Mouse (Mus musculus): ENCODE measurements around the gene Minos1.

Minos1 gene

DNA sequence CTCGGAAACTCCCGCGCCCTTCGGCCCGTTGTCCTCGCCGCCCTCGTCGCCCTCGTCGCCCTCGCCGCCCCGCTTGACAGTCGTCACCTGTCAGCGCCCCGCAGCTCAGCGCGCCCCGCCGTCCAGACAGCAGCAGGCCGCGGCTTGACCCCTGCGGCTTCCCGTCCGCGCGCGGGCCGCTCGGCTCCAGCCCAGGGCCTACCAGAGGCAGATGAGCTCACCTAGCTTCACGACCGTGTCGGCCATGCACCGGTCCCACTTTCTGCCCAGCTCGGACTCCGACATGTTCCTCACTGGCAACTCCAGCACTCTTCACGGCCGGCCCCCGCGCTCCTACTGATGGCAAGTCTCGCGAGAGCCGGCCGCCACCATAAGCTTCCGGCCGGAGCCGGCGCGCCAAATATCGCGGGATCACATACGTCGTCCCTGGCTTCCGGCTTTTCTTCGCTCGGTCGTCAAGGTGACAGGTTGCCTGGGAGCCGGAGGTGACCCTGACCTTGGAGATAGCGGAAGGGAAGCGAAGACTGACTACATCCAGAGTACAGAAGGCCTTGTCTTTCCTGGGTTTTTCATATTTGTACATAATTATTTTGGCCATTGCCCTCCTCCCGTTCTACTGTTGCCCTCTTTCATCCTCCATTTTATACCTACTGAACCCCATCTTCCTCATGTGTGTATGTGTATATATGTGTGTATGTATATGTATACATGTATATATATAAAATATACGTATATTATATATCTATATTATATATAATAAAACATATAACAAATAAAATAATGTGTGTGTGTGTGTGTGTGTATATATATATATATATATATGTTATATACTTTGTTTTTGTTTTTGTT is at the start of gene Minos1:
Gene Minos1 (minus strand): TSS at position 413 of the 849 bp plus-strand sequence.
- peak; percentile 97 for DNase-seq (ENCODE audit: low spot score)

GRCm38 (mm10) chr4:139179731-139180625 is 49.1 kb upstream of the Minos1 start:
- DNase-seq (ENCODE audit: low spot score): no peak

DNA sequence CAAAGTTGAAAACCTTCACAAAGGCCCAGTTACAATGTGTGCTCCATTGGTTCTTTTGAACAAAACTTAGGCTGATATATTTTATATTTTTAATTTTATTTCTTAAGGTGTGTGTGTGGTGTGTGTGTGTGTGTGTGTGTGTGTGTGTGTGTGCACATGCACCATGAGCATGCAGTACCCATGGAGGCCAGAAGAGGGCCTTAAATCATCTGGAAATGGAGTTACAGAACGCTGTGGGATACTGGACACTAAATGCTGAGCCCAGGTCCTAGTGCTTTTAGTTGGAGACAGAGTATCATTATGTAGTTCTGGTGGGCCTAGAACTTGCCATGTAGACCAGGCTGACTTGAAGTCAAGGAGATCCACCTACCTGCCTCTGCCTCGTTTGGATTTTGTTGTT is 48.3 kb upstream of the Minos1 start:
- DNase-seq (ENCODE audit: low spot score): no peak

DNA sequence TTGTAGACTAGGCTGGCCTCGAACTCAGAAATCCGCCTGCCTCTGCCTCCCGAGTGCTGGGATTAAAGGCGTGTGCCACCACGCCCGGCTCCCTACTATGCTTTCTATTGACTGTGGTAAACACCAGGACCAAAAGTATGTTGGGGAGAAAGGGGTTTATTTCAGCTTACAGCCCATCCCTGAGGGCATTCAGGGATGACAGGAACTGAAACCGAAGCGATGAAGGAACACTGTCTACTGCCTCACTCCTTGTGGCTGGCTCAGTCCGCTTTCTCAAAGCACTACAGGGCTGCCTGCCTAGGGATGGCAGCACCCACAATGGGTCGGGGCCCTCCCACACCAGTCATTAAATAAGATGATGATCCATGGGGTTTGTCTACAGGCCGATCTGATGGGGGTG is 47.5 kb upstream of the Minos1 start:
- DNase-seq (ENCODE audit: low spot score): no peak

GRCm38 (mm10) chr4:139177921-139178320 is 47.0 kb upstream of the Minos1 start:
- no peak for DNase-seq (ENCODE audit: low spot score)

DNA sequence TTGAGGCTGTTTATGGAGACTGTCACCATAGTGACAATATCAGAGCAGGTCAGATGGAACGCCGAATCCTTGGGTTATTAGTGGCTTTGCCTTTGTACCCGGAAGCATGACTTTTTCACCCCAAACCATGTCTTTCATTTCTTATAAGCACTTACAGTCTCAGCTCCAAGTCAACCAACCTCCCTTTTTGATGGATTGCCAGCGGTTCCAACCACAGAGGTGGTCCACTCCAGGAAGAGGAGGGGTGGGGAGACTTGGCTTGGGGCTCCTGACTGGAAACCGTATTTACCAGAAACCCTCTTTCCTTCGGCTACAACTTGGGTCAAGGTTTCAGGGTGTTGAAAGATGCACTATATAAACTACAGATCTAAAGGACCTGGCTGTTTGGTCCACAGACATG is 45.1 kb upstream of the Minos1 start:
- DNase-seq (ENCODE audit: low spot score): no peak

GRCm38 (mm10) chr4:139175061-139175971 is 44.4 kb upstream of the Minos1 start:
- DNase-seq (ENCODE audit: low spot score): peak; percentile 49

DNA sequence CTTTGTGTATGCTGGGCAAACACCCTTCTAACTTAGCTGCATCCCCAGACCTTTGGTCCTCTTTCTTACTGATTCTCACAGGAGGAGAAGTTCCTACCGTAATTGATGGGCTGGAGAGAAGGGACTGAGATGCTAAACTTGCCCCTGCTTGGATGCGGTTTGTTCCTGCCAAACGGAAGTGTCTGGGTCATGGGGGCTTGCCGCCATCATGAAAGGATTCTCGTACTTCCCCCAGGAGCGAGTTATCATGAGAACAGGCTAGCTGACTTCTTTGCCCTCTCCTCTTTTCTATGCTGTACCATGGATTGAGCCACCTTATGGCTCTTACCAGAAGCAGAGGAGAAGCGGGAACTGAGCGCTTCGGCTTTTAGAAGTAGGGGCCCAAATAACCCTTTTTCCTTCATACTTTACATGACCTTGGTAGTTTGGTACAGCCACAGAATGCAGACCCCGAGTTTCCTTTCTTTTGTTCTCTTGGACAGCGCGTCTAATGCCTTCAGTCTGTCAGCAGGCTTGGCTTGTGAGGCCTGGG is 38.9 kb upstream of the Minos1 start:
- no peak for DNase-seq (ENCODE audit: low spot score)

DNA sequence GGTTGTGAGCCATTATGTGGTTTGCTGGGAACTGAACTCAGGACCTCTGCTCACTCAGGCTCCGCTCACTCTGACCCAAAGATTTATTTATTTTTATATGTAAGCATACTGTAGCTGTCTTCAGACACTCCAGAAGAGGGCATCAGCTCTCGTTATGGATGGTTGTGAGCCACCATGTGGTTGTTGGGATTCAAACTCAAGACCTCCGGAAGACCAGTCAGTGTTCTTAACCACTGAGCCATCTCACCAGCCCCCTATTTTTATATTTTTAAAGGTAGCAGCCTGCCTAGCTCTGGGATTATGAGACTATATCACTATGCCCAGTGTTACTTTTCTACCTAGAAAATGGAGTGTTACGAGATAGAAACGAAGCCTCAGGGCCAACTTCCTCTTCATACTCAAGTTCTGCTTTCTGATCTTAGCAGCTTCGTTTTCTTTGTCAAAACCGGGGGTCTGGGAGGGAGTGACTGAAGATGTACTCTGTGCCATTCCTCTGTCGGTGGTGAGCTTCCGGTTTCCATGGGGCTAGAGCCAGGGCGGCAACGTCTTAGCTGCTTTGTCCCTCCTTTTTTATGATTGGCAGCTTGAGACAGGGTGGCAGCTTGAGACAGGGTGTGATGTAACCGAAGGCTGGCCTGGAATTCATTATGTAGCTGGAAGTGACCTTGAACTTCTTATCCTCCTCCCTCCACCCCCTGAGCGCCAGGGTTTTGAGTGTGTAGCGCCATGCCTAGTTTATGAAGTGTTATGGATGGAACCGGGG is 38.3 kb upstream of the Minos1 start:
- no peak for DNase-seq (ENCODE audit: low spot score)

GRCm38 (mm10) chr4:139167107-139167506 is 36.2 kb upstream of the Minos1 start:
- no peak for DNase-seq (ENCODE audit: low spot score)

- no peak for DNase-seq (ENCODE audit: low spot score)
Observed at GRCm38 (mm10) chr4:139166244-139166643, 35.3 kb upstream of the Minos1 start.

DNA sequence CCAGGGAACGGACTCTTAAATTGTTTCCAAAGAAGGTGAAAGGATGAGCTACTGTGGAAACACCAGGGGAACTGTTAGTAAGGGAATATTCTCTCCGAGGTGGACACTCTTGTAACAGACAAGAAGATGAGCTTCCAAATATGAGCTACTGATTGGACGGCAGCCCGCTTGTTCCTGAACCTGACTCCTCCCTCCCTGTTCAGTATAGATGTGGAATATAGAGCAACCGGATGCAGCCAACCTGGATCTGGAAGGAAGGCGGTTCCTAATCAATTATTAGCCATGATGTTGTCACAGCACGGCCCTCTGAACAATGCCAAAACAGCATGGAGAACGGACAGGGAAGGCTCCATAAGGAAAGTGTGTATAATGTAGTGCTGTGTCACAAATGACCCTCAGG is 34.3 kb upstream of the Minos1 start:
- DNase-seq (ENCODE audit: low spot score): no peak

DNA sequence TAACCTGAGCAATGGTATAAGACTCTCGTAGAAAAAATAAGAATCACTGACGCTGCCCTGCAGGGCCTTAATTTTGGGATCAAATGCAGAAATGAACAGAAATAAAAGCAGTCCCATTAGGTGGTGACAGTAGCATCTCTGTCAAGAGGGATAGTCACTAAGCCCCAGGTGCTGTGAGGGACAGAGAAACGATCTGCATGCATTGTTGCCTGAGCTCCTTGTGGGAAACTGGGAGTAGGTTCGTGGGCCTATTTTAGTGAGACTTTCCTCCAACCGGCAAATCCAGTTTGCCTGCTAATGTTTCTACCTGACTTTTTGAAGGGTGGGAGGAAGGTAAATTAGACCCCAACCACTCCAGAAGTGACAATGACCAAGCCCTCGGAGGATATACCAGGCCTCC is 33.2 kb upstream of the Minos1 start:
- no peak for DNase-seq (ENCODE audit: low spot score)

DNA sequence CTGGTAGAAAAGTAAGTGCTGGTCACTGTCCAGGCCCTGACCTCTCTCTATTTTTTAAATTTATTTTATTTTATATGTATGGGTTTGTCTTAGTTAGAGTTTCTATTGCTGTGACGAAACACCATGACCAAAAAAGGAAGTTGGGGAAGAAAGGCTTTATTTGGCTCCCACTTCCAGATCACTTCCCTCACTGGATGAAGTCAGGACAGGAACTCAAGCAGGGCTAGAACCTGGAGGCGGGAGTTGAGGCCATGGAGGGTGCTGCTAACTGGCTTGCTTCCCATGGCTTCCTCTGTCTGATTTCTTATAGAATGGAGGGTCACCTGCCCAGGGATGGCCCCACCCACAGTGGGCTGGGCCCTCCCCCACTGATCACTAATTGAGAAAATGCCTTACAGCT is 30.2 kb upstream of the Minos1 start:
- DNase-seq (ENCODE audit: low spot score): no peak

GRCm38 (mm10) chr4:139158350-139158749 is 27.4 kb upstream of the Minos1 start:
- DNase-seq (ENCODE audit: low spot score): no peak

GRCm38 (mm10) chr4:139156538-139156937 is 25.6 kb upstream of the Minos1 start:
- no peak for DNase-seq (ENCODE audit: low spot score)

- no peak for DNase-seq (ENCODE audit: low spot score)
Observed at GRCm38 (mm10) chr4:139154576-139155307, 23.8 kb upstream of the Minos1 start.

DNA sequence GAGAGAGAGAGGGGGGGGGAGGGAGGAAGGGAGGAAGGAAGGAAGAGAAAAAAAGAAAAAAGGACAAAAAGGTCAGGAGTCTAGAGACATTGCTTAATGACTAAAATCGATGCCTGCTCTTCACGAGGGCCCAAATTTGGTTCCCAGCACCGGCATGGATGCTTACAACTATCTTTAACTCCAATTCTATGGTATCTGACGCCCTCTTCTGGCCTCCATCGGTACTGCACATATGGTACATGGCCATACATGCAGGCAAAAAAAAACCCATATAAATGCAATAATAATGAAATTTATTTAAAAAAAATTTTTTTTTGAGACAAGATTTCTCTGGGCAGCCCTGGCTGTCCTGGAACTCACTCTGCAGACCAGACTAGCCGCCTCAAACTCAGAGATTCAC is 20.5 kb upstream of the Minos1 start:
- DNase-seq (ENCODE audit: low spot score): no peak

DNA sequence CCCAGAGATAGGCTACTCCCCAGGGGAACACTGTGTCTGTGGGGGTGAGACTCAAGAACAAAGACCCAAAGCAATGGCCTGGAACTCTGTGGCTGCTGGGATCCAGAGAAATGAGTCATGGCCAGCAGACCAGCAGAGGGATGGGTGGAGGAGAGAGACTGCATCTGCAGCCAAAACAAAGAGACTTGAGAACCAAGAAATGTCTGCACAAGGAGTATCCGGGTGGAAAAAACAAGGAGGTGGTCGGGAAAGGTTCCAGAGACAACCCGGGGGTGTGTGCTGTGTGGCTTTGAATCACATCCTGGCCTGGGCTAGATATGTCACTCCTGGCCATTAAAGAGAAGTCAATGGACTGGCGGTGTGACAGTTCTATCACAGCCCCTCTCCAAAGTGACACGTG is 15.8 kb upstream of the Minos1 start:
- DNase-seq (ENCODE audit: low spot score): peak; percentile 16

DNA sequence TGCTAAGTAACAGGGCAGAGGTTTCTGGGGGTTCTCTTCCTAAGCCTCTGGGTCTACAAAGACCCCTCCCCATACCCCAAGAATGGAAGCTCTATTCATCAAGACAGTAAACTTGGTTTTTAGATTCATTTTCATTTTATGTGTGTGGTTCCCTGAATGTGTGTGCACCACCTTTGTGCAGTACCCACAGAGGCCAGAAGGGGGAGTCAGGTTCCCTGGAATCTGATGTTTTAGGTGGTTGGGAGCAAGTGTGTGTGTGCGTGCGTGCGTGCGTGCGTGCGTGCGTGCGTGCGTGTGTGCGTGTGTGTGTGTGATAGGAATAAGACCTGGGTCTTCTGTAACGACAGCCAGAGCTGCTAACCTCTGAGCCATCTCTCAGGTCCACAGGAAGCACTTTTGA is 14.2 kb upstream of the Minos1 start:
- DNase-seq (ENCODE audit: low spot score): no peak
